Mouse (Mus musculus) monocyte, adult 2 months (primary cell): ENCODE results near the gene Nrarp.

Source experiments
- DNase-seq, 2 experiments: peaks; one replicate each; pipeline ENCODE4 v3.0.0; 2022; ENCODE audit warnings: low spot score in 2 of 2, low read depth in 1 of 2

Nrarp gene

DNA sequence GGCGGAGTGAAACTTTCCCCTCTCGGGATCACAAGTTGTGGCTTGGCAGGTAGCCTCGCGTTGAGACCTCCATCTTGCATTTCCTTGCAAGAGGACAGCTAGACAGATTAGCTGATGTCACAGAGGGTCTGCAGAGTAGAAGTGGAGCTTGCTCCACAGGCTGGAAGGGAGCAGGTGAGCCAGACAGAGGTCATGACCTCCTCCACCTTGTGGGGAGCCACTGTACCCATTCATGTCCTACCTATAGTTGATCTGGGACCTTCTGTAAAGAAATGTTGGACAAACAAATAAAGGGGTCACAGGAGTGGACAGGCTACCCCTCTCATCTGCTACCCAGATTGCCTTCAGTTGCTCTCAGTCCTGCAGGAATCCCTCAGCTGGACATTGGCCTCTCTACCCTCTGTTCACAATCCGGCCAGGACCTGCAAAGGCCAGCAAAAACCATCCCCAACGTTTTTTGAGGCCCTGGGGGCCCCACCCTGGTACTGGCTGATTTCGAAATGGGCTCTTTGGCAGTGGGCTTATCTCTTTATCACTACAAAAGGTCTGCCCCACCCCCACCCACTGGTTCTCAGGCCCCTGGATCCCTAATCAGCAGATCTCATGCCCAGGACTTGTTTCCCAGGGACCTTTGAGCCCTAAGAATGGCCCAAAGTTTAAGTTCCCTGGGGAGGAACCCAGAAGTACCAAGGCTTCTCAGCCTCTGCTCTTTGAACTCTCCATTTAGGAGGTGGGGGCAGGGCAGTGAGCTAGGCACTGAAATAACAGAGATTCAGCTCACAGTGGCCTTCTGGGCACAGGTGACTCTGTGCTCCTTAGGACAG is 5.5 kb upstream of the Nrarp start:
- no peak for DNase-seq

DNA sequence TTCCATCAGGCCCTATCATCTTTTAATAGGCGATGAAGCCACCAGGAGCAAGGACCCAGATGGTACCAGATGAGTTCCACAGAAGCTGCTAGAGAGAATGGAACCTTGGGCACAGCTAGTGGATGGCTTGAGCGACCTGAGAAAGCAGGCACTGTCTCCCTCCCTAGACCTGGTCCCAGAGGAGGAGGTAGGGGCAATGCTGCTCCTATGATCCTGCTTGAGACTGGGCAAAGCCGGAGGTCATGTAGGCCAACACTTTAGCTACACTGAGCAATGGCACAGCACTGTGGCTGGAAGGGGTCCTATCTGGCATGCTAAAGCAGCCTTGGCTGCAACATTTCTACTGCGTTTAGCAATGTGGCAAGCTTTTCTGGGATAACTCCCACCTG is 4.9 kb upstream of the Nrarp start:
- DNase-seq, result no peak

DNA sequence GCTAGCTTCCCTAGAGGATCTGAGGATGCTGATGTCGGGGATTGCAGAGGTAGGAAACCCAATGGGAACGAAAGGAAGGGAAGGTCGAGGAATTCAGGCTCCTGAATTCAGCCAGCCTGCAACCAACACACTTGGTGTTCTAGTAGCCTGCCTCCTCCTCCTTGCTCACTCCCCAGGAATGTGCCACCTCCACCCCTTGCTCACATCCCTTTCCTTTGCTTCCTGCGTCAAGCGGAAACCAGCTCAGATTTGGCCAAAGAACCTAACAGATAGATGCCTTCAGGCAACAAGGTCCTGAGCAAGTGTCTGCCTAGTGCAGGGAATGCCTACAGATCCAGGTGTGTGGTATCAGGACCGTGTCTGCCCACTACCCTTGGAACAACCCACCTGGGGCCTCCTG is 4.0 kb upstream of the Nrarp start:
- no peak for DNase-seq

DNA sequence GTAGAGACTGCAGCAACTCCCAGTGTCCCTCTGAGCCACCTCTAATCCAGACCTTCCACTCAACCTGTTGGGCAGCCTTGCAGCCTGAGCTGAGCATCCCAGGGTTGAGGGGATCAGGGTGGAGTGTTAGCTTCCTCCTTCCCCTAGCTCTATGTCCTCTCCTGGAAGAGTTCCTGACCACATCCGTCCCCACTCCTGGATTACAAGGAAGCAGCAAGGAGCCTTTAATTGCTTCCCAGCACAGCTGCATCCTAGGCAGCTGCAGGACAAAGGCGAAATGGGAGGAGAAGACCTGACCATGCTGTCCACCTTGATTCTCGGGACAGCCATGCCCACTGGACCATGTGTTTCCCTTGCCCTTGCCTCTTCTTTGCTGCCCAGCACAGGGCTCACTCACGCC is 3.5 kb upstream of the Nrarp start:
- DNase-seq, result no peak

DNA sequence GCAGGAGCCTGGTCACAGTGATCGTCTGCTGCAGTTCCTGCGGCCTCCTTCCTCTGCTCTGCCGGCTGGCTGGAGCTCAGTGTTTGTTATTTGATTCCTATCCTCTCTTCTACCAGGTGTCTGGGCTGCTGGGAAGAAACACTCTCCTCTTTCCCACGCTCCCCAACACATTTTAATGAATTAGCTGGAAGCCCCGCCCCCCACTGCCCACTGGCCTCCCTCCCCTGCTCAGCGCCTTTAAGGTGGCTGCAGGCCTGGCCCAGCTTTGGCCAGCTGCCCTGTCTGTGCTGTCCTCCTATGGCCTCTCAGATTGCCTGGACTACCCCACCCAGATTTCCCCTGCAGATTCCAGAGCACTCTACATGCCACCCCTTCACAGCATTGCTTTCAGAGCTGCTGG is 2.9 kb upstream of the Nrarp start:
- no peak for DNase-seq

DNA sequence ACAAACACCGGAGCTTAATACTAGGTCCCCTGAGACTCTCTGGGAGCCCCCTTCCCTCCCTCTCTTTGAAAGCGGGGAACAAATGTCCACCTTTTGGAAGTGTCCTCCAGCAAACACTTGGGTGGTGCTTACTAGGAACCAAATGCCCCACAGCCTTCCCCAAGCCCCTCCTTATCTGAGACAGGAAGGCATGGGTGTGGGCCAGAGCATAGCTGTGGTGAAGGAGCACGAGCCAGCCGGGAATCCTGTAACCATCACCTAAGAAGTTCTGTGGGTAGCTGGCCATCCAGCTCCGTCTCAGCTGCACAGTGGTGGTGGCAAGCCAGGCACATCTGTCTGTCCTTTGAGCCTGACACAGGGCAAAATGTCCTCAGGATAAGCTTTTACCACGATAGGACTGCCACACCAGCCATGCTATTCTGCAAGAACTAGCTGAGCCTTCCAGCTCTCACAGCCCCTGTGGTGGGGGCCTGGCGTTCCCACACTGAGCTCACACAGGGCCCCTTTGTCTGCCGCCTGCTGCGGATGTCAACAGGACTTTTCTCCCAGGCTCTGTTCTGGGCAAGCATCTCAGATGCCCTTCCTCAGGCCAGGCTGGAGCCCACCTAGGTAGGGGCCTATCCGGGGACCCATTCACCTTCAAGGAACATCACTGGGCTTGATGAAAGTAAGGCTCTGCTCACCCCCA is 2.1 kb upstream of the Nrarp start:
- no peak for DNase-seq

DNA sequence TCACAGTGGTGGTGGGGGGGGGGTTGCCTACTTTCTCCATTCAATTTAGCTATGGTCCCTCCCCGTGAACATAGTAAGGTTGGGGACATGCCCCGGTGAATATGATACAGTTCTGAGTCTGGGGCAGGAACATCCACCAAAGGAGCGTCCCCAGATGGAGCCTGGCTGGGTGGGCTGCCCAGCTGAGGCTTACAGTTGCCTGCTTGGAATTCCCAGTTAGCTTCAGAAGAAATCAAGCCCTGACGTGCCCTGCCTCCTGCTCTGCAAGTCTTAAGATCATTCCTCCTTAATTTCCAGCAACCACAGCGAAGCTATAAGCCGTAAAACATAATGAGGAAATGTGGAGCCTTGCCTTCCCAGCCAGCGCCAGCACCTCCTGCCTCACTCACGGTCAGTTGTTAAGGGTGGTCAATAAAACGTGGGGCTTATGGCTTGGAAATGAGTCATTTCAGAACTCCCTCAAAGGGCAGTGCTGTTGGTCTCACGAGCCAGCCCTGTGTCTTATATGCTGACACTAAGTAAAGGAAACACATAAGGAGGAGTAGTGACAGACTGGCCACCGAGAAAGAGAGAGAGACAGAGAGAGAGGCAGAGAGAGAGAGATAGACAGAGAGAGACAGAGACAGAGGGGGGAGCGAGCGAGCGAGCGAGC is 866 bp upstream of the Nrarp start:
- no peak for DNase-seq

DNA sequence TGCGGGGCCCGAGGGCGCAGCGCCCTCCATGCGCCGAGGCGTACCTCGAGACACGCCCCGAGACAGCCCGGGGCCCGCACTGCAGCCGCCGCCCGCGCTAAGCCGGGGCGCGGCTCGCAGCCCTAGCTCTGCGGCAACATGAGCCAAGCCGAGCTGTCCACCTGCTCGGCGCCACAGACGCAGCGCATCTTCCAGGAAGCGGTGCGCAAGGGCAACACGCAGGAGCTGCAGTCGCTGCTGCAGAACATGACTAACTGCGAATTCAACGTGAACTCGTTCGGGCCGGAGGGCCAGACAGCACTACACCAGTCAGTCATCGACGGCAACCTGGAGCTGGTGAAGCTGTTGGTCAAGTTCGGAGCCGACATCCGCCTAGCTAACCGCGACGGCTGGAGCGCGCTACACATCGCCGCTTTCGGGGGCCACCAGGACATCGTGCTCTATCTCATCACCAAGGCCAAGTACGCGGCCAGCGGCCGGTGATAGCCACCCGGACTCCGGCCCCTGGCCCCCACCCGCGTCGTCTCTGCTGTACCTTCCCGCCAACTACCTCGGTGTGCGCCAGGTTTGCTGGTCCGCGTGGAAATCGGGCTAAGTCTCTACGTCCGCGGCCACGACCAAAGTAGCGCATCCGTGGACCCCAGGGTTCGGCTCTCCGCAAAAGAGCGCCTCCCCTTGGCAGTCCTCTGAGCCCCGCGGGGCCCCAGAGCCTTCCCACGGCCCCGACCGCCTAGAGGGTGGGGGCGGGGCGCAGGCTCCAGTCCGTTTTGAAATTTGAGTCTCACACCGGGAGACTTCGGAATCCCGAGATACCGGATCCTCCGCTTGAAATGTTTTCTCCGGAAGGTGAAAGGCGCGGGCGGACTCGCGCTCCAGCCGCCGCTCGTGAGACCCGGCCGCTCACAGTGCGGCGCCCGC is 674 bp downstream of the Nrarp start:
- no peak for DNase-seq

DNA sequence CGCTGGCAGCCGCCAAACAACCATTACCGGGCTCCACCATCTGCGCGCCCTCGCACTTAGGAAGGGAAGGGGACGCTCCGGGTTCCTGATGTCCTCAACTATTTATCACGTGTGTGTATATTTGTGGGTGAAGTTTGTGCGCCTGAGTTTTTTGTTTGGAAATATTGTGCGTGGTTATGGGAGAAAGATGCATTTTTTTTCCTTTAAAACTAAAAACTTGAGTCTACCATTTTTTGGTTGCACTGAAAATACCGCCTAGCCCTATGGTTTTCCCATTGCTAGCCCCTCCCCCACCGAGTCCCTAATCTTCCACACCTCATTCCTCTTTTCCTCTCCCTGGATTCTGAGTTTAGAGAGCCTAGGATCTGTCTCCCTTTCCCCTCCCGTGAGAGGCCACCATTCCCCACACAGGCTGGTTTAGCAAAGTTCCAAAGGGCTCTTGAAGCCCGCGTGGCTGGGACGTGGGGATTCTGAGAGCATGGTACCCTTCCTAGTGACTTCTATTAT is 1.4 kb downstream of the Nrarp start:
- DNase-seq, result no peak

DNA sequence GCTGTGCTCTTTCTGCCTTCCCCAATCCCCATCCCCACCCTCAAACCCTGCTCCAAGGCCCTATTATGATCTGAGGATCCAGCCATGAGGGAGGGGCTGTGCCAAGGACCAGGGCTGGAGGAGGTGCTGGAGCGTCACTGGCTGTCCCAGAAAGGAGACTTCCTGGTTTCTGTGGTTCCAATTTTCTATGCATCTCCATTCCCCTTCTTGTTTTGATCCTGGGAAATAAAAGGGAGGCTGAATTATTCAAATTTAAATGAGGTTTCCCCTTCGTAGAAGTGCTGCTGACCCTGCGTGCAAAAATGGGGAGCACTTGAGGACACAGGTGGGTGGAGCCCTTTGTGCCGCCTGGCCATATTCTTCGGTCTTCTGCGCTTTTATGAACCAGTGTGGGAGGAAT is 2.1 kb downstream of the Nrarp start:
- no peak for DNase-seq

DNA sequence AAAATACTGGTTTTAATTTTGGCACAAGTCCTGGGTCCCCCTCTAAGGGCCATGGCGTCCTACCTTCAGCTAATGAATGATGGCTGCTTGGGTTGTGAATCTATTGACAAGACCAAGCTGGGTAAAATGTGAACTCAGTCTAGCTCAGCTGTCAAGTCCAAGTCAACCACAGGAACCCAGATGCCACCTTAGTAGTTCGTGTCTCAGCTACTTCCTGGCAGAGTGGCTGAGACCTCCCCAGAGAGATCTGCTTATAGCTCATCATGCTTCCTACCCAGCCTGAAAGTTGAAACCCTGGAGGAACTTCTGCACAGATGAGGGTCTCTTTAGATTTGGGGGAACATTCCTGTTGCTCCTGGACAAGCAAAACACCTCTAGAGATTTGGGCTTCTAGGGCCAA is 2.8 kb downstream of the Nrarp start:
- DNase-seq, result no peak

DNA sequence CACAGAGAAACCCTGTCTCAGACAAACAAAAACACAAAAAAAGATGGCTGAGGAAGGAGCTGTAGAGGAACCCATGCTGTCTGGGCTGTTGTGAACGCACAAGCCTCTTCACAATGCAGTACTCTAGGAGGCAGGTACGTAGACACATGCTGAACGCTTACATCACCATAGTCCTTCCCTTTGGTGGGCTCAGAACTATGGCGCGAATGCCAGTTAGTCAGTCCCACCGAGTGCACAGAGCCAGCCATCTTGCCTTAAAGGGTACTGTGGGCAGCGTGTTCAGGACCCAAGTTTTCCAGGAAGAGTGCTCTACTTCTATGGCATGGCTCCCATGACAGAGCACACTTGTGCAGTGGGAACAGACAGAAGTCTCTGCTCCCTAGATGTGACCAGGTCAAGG is 3.9 kb downstream of the Nrarp start:
- no peak for DNase-seq

DNA sequence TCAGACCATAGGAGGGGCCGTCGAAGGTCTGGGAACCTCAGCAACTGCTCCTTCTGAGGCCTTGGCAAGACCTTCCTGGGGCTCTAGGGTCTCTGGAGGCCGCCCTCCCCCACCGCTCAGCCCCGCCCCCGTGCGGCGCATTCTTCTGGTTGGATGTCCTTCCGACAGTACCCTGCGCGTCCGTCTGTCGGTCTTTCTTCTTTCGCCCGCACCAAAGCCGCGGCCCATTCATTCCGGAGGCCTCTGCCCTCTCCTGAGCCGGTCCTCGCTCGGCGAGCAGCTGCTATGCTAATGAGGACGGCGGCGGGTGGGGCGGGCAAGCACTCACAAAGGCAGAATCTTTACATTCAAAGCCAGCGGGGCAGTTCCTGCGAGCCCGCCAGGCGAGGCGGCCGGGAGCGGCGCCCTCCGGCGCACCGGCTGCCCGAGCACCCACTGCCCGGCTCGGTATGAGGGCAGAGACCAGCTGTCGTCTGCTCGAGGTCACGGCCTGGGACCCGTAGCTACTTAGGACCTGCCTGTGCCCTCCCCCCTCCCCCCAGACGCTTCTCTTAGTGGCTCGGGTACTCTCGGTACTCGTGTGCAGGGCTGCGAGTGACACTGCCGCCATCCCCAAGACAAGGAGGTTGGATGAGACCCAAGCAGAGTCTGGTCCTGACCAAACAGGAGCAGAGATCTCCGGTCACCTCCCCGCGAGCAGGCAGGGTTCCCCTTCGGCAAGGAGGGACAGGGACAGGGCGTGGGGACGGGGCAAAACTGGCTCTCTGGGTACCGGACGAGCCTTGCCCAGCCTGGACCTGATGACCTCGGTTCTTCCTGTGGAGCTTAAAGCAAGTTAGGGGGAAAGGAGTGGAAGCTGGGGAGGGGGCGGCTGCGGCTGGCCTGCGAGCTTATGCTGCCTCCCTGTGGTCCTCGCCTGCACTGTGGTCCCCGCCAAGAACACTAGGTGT is 5.3 kb downstream of the Nrarp start:
- DNase-seq, result no peak

DNA sequence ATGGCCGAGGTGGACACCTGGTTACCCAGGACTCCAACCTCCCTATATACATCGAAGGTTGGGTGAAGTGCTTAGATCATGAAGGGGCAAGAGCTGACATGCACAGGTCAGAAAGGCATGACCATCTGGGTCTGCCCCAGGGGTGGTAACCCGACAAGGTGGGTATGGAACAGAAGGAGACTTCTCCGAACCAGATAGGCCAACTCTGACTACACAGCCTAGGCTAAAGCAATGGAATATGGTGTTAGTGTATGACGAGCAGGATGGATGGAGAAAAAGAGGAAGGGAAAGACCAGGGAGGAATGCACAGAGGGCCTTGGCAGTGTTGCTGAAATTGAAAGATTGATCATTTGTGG is 6.0 kb downstream of the Nrarp start:
- no peak for DNase-seq

DNA sequence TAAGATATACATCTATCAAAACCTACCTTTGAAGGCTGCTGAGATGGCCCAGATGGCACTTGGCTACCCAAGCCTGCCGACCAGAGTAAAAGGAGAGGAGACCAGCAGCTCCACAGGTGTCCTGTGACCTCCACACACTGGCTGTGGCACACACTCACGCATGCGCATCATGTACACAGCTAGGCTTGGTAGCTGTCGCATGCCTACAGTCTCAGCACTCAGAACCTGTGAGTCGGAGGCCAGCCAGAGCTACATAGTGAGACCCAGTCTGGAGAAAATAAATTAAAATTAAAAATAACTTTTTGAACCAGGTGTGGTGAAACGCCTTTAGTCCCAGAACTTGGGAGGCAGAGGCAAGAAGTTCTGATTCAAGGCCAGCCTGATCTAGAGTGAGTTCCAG is 7.3 kb downstream of the Nrarp start:
- DNase-seq, result no peak

DNA sequence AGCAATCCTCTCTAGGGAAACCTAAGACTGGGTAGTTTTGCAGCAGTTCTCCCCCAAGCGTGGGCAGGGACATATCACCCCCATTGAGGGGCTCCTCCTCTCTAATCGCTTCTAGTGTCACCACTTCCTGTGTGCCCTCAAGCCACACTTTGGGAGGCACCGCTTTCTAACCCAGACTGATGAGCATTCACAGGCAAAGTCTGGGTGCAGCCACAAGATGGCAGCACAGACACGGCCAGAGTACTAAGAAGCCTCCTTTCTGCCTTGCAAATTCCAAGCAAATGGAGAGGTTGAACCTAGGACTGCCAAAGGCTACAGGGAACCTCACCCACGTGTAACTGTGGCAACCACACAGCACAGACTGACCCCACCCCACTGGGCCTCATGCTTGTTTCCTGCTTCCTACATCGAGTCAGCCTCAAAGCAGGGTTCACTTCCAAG is 12.8 kb downstream of the Nrarp start:
- peak; percentile 63 to 72 for DNase-seq

DNA sequence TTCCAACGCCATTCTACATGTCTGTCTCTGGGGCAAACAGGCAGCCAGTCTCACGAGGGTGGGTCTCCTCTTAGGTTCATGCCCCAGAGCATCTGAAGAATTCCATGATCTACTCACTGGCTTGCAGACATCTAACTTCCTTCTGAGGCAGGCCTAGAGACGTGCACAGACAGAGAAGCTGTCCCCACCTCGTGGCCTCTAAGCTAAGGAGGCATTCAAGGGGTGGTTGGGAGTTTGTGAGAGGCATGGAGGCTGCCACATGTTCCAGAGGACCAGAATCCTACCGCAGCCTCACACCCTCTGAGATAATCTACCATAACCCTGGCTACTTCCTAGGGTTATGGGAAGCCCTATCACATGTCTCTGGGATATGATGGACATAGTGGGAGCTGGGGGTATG is 13.4 kb downstream of the Nrarp start:
- DNase-seq, result no peak

DNA sequence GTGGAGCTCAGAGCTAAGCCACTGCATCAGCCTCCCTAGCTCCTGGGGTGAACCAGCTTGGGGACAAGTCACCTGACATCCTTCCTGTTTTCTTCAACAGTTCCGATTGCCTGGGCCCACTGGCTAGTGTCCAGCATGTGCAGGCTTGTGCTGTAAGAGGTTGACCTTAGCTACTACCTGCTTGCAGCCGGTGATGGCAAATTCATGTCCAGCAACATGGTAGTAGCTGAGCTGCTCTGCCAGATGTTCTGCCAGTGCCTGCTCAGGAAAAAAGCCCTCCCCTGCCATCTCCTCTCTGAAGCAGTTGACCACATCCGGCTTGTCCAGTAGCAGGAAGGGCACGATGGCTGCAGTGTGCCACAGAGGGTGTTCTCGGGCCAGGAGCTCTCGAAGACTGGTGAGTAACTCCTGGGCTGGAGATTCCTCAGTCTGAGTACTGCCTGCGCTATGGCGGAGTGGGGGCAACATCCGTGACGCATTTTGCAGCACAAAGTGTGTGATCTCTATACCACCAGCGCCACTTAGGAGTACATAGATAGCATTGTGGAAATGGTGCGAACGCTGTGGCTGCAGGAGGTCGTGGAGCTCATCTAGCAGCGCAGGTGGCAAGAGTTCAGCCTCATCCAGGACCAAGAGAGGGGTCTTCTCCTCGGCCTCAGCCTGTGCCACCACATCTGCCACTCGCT is 14.1 kb downstream of the Nrarp start:
- DNase-seq, result no peak
